Mouse (Mus musculus) forebrain, embryonic 13.5 days (tissue): ENCODE measurements at regions not wholly inside any gene's neighbourhood (a gene's known extent, or its start where the extent isn't known, plus 50 kb on each side); places are given as distances from the start of the nearest gene placed in this dataset.
A peak's percentile ranks its signal among the peaks of the same experiment; 100 is the strongest.

Experiments
- ATAC-seq: fragments of 200-750 bp; cut with Nextera tagmentation; 2 replicates; pipeline ENCODE4 v1.8.0; 2017
- H3K27ac ChIP-seq: fragments of 300-500 bp; sonication (generic); 2 replicates; pipeline ENCODE4 v1.5.1; 2015; ENCODE audit warnings: inconsistent platforms, mild to moderate bottlenecking, moderate library complexity
- H3K27me3 ChIP-seq: fragments of 300-500 bp; sonication (generic); 2 replicates; pipeline ENCODE4 v1.6.1; 2015; ENCODE audit warnings: mild to moderate bottlenecking, inconsistent platforms
- H3K36me3 ChIP-seq: fragments of 300-500 bp; sonication (generic); 2 replicates; pipeline ENCODE4 v1.6.1; 2015; ENCODE audit warnings: mild to moderate bottlenecking, inconsistent platforms; ENCODE audit not compliant: poor library complexity, severe bottlenecking
- H3K4me1 ChIP-seq: fragments of 300-500 bp; sonication (generic); 2 replicates; pipeline ENCODE4 v1.6.1; 2015; ENCODE audit warnings: inconsistent platforms
- H3K4me2 ChIP-seq: fragments of 300-500 bp; sonication (generic); 2 replicates; pipeline ENCODE4 v1.6.1; 2015; ENCODE audit warnings: inconsistent platforms, mild to moderate bottlenecking, moderate library complexity
- H3K4me3 ChIP-seq: fragments of 300-500 bp; sonication (generic); 2 replicates; pipeline ENCODE4 v1.5.1; 2015; ENCODE audit warnings: mild to moderate bottlenecking, inconsistent platforms
- H3K9ac ChIP-seq: fragments of 300-500 bp; sonication (generic); 2 replicates; pipeline ENCODE4 v1.6.1; 2015; ENCODE audit warnings: mild to moderate bottlenecking, inconsistent platforms
- H3K9me3 ChIP-seq: fragments of 300-500 bp; sonication (generic); replicated peaks from 2 replicates; pipeline ENCODE4 v1.6.1; 2016; ENCODE audit warnings: inconsistent platforms
- WGBS: fragments of 180-500 bp; shearing (Covaris S2); methylation state at CpG from one replicate; pipeline ENCODE4 v1.1.7; 2015; 5-methylcytosine and 5-hydroxymethylcytosine counted together

DNA sequence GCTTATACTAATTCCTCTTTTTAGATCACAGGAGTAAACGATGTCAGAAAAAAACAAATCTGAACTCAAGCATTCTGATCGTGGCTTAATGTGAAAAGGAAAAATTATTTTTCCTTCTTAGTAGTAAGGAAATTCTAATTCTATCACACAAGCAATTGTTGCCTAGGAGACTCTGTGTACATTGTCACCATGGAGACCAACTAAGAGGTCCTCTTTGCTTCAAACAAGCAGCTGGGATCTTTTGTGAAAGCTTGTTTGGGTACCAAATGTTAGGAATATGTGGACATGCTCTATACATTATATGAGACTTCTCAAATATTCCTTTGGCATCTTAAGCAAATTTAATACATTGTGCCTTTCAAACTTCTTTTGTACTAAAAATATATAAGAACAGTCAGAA is 345.9 kb upstream of the Atp10a start:
- no peak overlapping the region for H3K27ac ChIP-seq
- H3K9me3 ChIP-seq, result no peaks in the 10 kb centered on the region
- H3K36me3 ChIP-seq, result no peaks in the 10 kb centered on the region
- no peak overlapping the region for H3K4me3 ChIP-seq
- H3K9ac ChIP-seq, result no peak overlapping the region
- H3K4me2 ChIP-seq, result no peak overlapping the region
- no peaks in the 10 kb centered on the region for H3K4me1 ChIP-seq
- 61% methylated on average over 2 of the region's 2 CpGs for WGBS
- H3K27me3 ChIP-seq, result no peaks in the 10 kb centered on the region
- no peak for ATAC-seq

DNA sequence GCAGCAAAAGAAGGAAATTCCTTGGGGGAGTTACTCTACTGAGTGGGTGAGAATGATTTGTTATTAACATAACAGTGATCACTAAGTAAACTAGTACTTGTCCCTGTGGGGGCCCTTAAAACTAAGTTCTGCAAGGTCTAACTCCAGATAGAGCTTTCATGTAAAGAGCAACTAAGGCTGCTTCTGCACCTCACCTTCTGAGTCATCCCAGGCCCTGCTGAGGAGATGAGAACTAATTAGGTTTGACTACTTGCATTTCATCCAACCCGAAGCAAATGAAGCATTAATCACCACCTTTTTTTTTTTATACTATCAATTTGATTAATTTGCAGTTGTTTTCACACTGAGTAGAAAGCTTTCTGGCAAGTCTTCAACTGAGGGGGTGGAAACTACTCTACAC is 333.6 kb upstream of the Atp10a start:
- Histone ChIP-seq H3K27ac (no peak overlapping the region), H3K4me1 (no peaks in the 10 kb centered on the region), H3K27me3 (no peaks in the 10 kb centered on the region), H3K36me3 (no peaks in the 10 kb centered on the region), H3K9ac (no peak overlapping the region), H3K9me3 (no peaks in the 10 kb centered on the region), H3K4me2 (no peak overlapping the region), H3K4me3 (no peak overlapping the region)
- no peak for ATAC-seq
- 52% methylated on average over 1 of the region's 1 CpGs for WGBS

DNA sequence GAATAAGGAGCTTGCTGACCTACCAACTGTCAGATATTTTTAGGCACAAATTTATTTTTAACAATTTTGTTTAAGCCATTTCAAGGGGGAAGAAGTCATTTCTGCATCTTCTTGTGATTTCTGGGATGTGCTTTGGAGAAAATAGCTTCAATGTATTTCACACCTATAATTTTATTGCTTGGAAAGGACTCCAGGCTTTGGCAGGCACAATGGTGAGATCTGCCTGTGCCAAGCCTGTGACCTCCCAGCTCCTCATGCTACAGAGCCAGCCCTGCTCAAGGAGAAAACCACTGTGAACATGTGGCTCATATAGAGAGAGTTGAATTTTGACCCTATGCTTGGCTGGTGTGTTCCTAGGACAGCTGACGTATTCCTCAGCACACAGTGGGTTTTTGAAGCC is 288.6 kb upstream of the Atp10a start:
- Histone ChIP-seq H3K4me3 (no peak overlapping the region), H3K4me1 (no peaks in the 10 kb centered on the region), H3K4me2 (no peak overlapping the region), H3K27me3 (no peaks in the 10 kb centered on the region), H3K27ac (no peak overlapping the region), H3K9ac (no peak overlapping the region), H3K36me3 (no peaks in the 10 kb centered on the region), H3K9me3 (no peaks in the 10 kb centered on the region)
- 85% methylated on average over 1 of the region's 1 CpGs for WGBS
- no peak for ATAC-seq

DNA sequence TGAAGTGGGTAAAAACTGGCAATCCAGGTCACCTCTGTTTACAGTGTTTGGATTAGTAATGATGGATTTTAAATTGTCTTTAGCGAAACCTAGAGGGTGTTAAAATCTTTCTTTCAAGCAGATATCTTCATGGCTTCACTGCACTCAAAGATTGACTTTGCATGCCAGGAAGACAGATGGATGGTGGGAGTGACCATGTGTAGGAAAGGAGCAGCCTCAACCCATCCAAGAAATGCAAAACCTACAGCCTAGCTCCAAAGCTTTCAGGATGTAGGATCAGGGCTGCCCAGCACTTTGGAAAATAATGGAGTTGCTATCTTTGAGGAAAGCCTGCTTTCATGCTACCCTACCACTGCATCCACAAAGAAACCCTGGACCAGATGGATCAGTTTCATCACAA is 272.6 kb upstream of the Atp10a start:
- H3K36me3 ChIP-seq, result no peaks in the 10 kb centered on the region
- no peak overlapping the region for H3K27ac ChIP-seq
- H3K9ac ChIP-seq, result no peak overlapping the region
- H3K4me1 ChIP-seq, result no peaks in the 10 kb centered on the region
- 74% methylated on average over 1 of the region's 1 CpGs for WGBS
- no peaks in the 10 kb centered on the region for H3K27me3 ChIP-seq
- no peak overlapping the region for H3K4me3 ChIP-seq
- ATAC-seq, result no peak
- H3K9me3 ChIP-seq, result no peaks in the 10 kb centered on the region
- H3K4me2 ChIP-seq, result no peak overlapping the region

DNA sequence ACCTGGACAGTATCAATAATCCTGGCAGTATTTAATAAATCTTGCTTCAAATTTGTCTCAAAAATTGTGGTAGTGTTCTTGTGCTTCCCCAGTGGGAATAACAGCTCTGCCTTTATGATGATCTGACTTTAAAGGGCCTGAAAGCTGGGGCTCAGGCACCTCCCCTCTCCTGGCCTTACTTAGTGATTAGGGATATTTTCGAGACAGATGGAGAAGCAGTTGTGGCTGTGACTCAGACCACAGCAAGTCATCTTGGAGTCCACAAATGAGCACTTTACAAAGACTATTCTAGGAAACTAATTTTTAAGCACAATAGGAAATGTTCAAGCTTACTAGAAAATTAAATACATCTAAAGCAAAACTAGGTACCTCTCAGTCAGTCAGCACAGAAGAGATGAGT is 267.6 kb upstream of the Atp10a start:
- Histone ChIP-seq H3K27ac (no peak overlapping the region), H3K27me3 (no peaks in the 10 kb centered on the region), H3K36me3 (no peaks in the 10 kb centered on the region), H3K4me1 (no peaks in the 10 kb centered on the region), H3K9me3 (no peaks in the 10 kb centered on the region), H3K9ac (no peak overlapping the region), H3K4me2 (no peak overlapping the region), H3K4me3 (no peak overlapping the region)
- 56% methylated on average over 1 of the region's 1 CpGs for WGBS
- no peak for ATAC-seq

DNA sequence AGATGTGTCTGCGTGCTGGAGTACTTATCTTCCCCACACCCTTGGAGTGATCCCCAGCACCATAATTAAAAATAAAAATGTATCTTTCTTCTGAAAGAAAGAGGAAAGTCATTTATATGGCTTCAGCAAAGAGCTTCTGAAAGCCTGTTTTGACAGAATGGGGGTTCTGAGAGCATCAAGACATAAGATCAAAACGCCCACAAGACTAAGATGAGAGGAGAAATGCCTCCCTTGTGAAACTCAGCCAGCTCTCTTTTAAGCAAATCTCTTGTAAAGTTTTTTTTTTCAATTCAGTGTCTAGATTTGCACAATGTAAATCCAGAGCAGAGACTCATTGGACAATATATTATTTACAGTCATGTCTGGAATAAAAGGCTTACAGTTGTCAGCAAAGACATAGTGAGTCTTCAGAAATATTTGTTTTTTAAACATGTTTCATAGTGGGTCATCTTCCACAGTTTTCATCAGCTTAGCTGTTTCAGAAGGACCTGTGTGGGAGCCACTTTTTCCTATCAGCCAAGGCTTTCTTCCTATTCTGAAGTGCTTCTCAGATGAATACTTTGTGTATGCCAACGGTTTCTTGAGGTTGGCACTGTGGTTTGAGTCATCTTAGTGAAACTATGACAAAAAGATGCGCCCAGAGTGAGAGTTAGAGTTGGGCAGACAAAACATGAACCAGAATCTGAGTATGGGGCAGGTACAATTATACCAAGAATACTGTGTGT is 263.4 kb upstream of the Atp10a start:
- no peak for ATAC-seq
- WGBS, result 83% methylated on average over 4 of the region's 4 CpGs
- Histone ChIP-seq H3K4me2 (no peak overlapping the region), H3K4me1 (0 out of 2 replicates have a peak, but pooled peaks cover under 1% of the 10 kb centered on the region), H3K9me3 (no peaks in the 10 kb centered on the region), H3K27ac (no peak overlapping the region), H3K27me3 (no peaks in the 10 kb centered on the region), H3K4me3 (no peak overlapping the region), H3K9ac (no peak overlapping the region), H3K36me3 (no peaks in the 10 kb centered on the region)

DNA sequence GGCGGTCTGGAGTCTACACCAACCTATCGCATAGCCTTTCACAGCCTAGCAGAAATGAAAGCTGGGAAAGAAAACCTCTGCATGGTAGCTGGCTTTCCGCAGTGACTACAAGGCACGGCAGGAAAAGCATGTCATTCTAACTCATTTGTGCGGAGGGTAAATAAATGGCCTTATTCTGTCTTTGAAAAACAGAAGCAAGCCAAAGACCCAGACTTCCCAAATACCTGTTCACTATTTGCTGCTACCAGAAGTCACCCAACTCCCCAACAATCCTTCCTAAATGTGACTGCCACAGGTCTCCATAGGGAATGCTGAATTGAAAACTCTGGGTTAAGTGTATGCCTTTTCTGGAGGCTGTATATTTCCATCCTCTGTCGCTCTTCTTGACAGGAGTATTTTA is 258.0 kb upstream of the Atp10a start:
- H3K9me3 ChIP-seq, result no peaks in the 10 kb centered on the region
- H3K4me1 ChIP-seq, result peaks cover 11% of the 10 kb centered on the region; the same call in 1 of the 2 replicates
- no peaks in the 10 kb centered on the region for H3K36me3 ChIP-seq
- 5% methylated on average over 6 of the region's 6 CpGs for WGBS
- peak overlapping the region; percentile 96 for H3K27ac ChIP-seq
- peak overlapping the region; percentile 66 for H3K4me2 ChIP-seq
- 0 out of 2 replicates have a peak, but pooled peaks have one; percentile 2 for ATAC-seq
- peak overlapping the region; percentile 47 for H3K4me3 ChIP-seq
- H3K27me3 ChIP-seq, result no peaks in the 10 kb centered on the region
- H3K9ac ChIP-seq, result peak overlapping the region; percentile 76

DNA sequence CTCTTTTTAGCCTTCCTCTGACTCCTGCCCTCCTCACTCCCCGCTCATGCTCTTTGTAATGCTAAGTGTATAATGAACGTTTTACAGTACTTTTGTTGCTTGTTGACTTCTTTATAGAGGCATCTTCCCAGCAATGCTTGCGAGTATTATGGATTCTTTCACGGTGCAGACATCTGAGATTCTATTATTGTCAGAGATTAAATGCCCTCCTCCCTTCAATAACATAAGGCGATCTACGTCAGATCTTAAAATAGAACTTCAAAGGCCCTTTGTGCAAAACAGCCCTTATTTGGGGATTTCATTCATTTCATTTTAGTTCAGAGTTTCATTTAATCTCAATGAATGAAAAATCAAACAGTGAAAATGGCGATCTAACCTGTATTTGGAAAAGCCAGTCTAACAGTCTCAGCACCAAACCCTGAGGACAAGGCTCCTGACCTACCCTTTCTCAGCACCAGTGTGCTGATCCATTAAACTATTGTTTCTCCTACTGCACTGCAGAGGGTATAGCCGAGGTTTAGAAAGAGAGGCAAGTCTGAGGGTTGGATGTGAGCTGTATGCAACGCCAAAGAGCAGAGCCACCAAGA is 257.3 kb upstream of the Atp10a start:
- 0% methylated on average over 9 of the region's 9 CpGs for WGBS
- H3K4me1 ChIP-seq, result peaks cover 11% of the 10 kb centered on the region; the same call in 1 of the 2 replicates
- peak overlapping the region; percentile 47 for H3K4me3 ChIP-seq
- H3K4me2 ChIP-seq, result peak overlapping the region; percentile 66
- no peaks in the 10 kb centered on the region for H3K36me3 ChIP-seq
- H3K27ac ChIP-seq, result peak overlapping the region; percentile 96
- H3K27me3 ChIP-seq, result no peaks in the 10 kb centered on the region
- ATAC-seq, result peak; percentile 37
- peak overlapping the region; percentile 76 for H3K9ac ChIP-seq
- H3K9me3 ChIP-seq, result no peaks in the 10 kb centered on the region

DNA sequence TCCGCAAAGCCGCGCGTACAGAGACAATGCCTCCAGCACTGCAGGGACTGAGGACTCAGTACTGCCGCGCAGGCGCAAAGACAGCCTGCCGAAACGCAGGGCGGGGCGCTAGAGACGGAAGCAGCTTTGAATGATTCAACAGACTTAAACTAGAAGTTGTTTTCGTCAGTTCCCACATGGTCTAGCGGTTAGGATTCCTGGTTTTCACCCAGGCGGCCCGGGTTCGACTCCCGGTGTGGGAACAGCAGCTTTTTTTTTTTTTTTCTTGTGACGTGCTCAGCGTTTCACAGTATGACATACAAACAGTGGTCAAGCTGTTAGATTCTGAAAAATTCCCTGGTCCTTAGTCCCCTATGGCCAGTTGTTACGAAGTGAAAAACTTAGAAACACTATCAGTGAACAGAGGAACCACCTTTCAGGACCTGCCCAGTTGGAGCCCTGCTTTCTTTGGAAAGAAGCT is 256.8 kb upstream of the Atp10a start:
- ATAC-seq, result peak; percentile 99
- no peaks in the 10 kb centered on the region for H3K27me3 ChIP-seq
- H3K9me3 ChIP-seq, result no peaks in the 10 kb centered on the region
- H3K36me3 ChIP-seq, result no peaks in the 10 kb centered on the region
- WGBS, result under 1% methylated on average over 21 of the region's 21 CpGs
- peak overlapping the region; percentile 47 for H3K4me3 ChIP-seq
- peak overlapping the region; percentile 96 for H3K27ac ChIP-seq
- H3K9ac ChIP-seq, result peak overlapping the region; percentile 76
- peaks cover 11% of the 10 kb centered on the region; the same call in 1 of the 2 replicates for H3K4me1 ChIP-seq
- H3K4me2 ChIP-seq, result peak overlapping the region; percentile 66

DNA sequence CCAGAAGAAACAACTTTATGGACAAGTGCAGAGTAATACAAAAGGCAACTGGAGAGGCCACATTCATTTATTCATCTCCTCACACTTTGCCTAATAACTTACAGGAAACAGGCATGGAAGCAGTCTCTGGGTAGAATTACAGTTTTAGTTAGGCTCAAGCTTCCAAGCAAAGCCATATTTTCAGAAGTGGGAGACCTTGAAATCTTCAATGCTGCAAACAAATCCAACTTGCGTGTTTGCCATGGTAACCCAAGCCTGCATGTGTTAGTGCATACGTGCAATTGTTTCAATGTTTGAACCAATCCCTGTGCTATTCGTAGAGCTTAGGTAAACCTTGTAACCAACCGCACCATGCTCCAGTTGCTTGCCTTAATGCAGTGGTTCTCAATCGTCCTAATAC is 256.3 kb upstream of the Atp10a start:
- WGBS, result 38% methylated on average over 5 of the region's 5 CpGs

DNA sequence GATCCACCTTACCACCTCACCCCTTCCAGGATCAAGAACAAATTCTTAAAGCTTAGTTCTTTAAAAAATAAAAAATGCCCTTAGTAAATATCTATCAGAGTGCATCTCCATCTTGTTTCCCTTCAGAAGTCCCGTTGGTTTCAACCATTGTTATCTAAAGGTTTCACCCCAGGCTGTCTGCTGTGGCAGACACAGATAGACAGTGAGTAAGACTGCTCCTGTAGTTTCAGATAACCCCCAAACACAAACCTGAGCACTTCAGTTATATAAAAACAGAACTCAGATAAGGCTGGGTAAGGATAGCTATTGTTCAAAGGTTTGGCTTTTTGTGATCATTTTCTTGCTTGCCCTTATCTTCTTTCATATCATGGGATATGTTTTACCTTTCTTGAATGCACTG is 255.4 kb upstream of the Atp10a start:
- Histone ChIP-seq H3K27ac (no peak overlapping the region), H3K4me1 (peaks cover 11% of the 10 kb centered on the region; the same call in 1 of the 2 replicates), H3K4me2 (no peak overlapping the region), H3K27me3 (no peaks in the 10 kb centered on the region), H3K9me3 (no peaks in the 10 kb centered on the region), H3K36me3 (no peaks in the 10 kb centered on the region), H3K4me3 (no peak overlapping the region), H3K9ac (no peak overlapping the region)
- ATAC-seq, result no peak
- 89% methylated on average over 1 of the region's 1 CpGs for WGBS

More for the DNA sequence above, 256.3 kb upstream of the Atp10a start:
- peaks cover 11% of the 10 kb centered on the region; the same call in 1 of the 2 replicates for H3K4me1 ChIP-seq
- H3K9me3 ChIP-seq, result no peaks in the 10 kb centered on the region
- H3K27ac ChIP-seq, result no peak overlapping the region
- no peaks in the 10 kb centered on the region for H3K27me3 ChIP-seq
- peak overlapping the region; percentile 47 for H3K4me3 ChIP-seq
- H3K4me2 ChIP-seq, result peak overlapping the region; percentile 53
- no peaks in the 10 kb centered on the region for H3K36me3 ChIP-seq
- peak; percentile 7 for ATAC-seq
- peak overlapping the region; percentile 57 for H3K9ac ChIP-seq

DNA sequence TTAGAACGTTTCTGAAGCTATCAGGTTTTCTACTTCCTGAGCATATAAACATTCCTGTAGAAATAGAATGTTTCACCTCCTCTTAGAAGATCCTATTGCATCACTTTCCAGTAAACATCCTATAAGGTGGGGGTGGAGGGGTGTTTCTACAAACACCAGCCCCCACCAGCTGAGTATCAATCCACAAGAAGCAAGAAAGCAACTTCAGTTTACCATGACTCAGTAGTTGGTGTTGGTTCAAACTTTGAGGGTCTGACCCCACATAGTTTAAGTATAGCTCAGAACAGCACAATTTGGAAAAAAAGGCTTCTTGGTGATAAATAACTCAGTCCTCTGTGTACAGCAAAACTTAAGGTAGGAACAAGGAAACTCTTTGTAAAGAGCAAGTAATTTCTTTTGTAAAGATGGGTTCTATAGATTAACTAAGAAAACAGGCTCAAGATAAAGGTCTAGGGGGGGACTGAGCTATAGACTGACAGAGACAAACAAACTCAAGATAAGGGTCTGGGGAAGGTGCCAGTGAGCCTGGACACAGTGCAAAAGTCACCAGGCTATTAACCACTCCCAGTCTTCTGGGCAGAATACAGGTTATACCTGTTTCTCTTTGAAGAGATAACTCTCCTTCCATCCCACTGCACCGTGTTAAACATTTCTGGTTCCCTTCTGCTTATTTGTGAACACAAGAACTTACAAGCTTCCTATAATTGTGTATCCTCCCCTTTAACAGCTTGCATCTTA is 218.9 kb upstream of the Atp10a start:
- Histone ChIP-seq H3K4me3 (no peak overlapping the region), H3K4me1 (no peaks in the 10 kb centered on the region), H3K36me3 (no peaks in the 10 kb centered on the region), H3K4me2 (no peak overlapping the region), H3K9ac (no peak overlapping the region), H3K27me3 (no peaks in the 10 kb centered on the region), H3K9me3 (no peaks in the 10 kb centered on the region), H3K27ac (no peak overlapping the region)
- WGBS, result 79% methylated on average over 2 of the region's 2 CpGs
- ATAC-seq, result no peak
